Mouse (Mus musculus) layer of hippocampus, adult 8-10 months (tissue): ENCODE data around the gene Nol3. TPM values are rescaled to one million over a fixed set of nuclear protein-coding genes. Genes with fewer than 3 reads are reported as not detected.
"Not testable (repeated sequence)": the region's sequence is repeated elsewhere in the genome, so short reads cannot be mapped to it uniquely, and the experiment has no call there.

Source experiments
- DNase-seq, 2 experiments: peaks; one replicate each; pipeline ENCODE4 v3.0.0; 2022; ENCODE audit warnings: low spot score in 2 of 2
- total RNA-seq, 4 experiments: library from RNA; stranded (reverse); gene quantifications; 2 replicates each; pipeline ENCODE4 v1.2.4; 2022

Nol3 gene
- total RNA-seq: 10 to 100 TPM in 2 of 4 experiments, 1 to 10 TPM in 2; 8.2 to 14.0 (median 11.6) TPM

- no peak for DNase-seq
Observed at GRCm38 (mm10) chr8:105275840-105276239, at the start of gene Nol3. Nol3 (plus strand) TSS chr8:105276140.

- DNase-seq: no peak
Observed at GRCm38 (mm10) chr8:105231503-105232320, 44.2 kb upstream of the Nol3 start.

- DNase-seq: not testable (repeated sequence)
Observed at GRCm38 (mm10) chr8:105232321-105232693, 43.6 kb upstream of the Nol3 start.

DNA sequence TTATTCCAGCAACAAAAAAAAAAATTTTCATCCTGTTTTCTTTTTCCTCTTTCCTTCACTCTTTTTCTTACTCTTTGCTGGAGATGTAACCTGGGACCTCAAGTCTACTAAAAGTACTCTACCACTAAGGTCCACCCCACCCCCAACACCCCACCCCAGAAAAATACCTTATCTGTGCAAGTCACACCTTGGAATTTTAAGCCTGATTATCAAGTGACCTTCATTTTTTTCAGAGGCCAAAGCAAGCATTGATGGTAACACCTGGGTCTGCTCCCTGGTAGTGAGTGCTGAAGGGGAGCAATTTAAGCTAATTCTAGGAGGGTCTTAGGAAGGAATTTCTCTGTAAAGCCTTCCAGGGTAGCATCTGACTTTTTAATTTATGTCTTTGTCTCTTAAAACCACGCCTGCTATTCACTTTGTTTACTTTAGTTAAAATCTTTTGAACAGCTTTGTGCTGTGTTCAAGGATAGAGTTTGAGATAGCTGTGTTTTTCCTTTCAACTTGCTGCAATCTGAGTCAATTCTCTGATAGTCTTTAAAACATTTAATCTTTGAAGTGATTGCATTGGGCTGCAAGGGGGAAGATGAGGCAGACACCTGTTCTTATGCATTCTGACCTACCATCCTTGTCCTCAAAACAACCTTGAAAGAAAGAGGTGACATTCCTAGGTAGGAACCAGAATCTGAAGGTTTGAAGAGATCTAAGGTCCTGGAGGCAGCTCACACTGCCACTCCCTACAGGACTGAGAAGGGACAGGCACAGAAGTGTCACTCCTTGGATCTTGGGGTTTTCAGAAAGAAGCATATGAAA lies 42.6 kb upstream of the Nol3 start:
- no peak for DNase-seq

DNA sequence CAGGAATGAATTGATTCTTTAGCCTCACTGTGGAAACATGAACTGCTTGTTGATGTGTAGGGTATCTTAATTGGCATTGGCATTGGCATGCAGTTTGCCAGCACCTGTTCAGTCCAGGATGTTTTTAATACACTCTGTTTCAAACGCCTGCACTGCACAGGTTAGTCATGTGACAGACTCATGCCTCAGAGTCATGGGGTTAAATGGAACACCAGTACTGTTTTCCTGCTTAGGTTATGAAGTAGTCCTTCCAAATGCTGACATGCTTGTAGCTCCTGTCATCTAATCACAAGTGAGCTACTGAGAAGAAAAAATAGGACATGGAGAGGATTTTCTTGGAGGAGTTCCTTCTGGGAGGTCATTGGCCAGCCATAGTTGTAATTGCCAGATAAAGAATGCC lies 40.7 kb upstream of the Nol3 start:
- DNase-seq: no peak

DNA sequence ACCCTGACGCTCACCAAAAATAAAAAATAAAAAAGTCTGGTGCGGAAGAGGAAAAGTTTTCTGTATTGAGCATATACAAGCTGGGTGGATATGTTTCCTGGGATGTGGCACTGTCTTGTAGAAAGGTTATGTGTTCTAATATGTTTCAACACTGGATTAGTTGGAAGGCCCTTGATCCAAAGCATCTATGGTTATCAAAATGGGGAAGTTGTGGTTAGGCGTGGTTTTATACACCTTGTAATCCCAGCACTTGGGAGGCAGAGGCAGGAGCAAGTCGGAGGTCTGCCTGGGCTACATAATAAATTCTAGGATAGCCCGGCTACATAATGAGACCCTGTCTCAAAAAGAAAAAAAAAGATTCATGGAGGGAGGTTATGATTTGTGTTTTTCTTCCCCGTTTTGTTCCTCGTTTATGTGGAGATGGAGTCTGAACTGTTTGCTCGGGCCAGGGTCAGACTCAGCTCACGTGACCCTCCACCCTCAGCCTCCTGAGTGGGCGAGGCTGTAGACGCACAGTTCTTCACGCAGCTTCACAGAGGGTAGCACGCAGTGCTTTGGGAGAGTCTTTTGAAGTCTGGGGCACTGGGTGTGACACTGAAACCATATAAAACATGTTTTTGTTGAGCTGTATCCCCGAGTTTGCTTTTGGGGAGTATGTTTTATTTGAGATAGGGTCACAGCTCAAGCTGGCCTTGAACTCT lies 38.3 kb upstream of the Nol3 start:
- no peak for DNase-seq

GRCm38 (mm10) chr8:105241016-105241415 lies 34.9 kb upstream of the Nol3 start:
- DNase-seq: no peak

DNA sequence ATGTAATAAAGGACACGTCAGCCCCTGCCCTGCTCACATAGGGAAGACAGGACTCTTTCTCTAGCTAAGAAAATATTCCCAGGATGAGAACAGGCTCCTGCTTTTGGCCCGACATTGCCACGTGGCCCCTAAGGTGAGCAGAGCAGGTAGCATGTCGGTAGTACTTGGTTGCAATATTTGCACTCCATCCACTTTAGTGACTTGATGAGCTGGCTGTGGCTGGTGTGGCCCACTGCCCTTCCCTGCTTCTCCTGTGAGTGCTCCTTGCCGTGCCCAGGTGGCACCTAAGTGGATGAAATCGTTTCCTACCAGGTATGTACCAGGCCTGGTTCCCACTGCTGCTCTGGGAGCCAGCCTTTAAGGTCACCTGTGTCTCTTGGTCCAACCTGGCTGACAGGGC lies 24.0 kb upstream of the Nol3 start:
- DNase-seq: no peak

DNA sequence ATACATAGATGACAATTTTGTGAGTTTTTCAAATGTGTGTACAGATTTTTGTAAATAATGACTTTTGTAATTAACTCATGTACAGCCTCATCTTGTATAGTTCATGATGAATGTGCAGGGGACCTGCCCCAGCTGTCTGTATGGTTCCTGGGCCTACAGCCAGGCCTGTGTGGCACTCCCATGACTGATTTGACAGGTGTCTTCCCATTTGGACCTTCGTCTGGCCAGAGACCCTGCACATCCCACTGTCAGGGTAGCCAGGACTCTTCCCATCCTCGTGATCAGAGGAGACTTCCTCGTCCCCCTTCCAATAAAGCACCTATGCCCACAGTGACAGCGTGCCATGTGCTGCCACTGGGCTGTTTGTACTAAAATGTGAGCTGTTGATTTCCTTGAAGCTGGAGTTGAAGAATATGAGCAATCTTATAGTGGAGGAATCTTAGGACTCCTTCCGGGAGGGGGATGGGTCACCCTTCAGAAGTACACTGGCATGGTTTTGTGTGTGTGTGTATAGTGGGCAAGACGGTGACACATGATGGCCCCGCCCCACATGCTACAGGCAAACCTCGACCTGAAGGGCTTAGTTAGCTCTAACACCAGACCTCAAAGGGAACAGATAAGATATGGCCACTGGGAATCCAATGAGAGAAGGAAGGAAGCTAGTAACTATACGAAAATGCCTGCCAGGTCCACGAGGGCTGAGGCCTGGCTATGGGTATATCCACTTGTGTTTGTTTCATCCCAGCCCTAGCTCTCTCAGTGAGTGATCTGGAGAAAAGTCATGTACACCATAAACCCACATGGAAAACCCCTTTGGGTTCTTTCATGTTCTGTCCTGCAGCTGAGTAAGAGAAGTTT lies 23.0 kb upstream of the Nol3 start:
- DNase-seq: no peak

DNA sequence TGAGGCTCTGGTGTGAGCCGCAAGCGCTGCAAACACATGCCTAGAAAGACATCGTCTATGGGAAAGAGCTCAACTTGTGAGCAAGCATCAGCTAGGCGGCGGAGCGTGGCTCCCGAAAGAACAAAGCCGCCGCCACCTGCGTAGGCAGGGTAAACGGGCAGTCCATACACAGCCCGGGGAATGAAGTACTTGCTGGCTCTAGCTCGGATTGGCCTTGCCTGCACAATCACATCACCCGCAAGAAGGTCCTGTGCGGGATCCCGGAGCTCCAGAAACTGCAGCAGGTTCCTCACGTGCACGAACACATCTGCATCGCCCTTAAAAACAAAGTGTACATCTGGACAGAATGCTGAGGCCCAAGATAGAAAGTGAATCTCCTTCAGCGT lies 22.2 kb upstream of the Nol3 start:
- DNase-seq: no peak

- peak; percentile 84 to 85 for DNase-seq
Observed at GRCm38 (mm10) chr8:105254152-105254965, 21.6 kb upstream of the Nol3 start.

DNA sequence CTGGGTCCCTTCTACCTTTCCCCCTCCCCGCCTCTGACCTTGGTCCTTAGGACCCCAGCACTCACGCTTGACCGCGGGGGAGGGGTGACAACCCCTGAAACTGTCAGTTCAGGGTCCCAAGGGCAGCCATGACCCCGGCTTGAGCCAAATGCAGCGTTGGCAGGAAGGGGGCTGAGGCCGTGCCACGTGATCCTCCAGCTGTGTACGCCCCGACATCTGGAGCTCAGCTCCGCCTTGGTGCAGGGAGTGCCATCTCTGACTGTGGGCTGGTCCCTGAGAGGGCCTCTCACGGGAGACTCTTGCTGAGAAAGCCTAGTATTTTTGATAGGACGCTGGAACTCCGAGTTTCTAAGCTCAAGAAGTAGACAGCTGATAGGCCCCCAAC lies 21.0 kb upstream of the Nol3 start, which contains the start of gene B3gnt9:
TSS of gene B3gnt9 (minus strand) at position 188 of the 385 bp plus-strand sequence.
- DNase-seq: peak in 1 of 2 experiments; percentile 50

DNA sequence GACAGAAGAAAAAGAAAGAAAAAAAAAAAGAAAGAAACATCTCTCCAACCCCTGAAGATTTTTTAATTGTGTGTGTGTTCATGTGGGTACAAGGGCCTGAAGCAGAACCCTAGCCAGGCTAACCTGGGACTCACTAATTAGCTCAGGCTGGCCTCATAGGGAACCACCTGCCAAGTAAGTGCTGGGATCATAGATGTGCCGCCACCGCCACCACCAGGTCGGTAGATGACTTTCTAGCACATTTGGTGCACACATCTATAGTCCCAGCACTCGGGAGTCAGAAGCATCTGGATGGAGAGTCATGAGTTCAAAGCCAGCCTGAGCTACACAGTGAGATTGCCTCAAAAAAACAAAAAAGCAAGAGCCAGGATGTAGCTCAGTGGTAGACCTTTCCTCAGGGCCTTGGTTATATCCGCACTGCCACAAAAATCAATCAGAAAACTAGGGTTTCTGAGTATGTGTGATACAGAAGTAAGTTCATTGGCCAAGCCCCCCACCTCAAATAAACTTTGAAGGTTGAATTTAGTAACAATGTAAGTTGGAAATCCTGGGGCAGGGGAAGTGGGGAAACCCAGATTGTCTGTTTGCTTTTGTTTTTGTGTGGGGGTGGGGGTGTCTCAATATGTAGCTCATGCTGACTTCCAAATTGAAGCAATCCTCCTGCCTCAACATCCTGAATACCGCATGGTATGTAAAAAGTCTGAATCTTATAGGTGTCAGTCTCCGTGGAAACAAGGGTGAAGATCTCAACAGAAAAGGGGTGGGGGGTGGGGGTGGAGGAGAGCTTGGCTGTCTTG lies 18.4 kb upstream of the Nol3 start:
- DNase-seq: no peak

GRCm38 (mm10) chr8:105258911-105259720 lies 16.8 kb upstream of the Nol3 start:
- DNase-seq: no peak

GRCm38 (mm10) chr8:105259721-105260320 lies 16.1 kb upstream of the Nol3 start:
- peak in 1 of 2 experiments; percentile 61 for DNase-seq

DNA sequence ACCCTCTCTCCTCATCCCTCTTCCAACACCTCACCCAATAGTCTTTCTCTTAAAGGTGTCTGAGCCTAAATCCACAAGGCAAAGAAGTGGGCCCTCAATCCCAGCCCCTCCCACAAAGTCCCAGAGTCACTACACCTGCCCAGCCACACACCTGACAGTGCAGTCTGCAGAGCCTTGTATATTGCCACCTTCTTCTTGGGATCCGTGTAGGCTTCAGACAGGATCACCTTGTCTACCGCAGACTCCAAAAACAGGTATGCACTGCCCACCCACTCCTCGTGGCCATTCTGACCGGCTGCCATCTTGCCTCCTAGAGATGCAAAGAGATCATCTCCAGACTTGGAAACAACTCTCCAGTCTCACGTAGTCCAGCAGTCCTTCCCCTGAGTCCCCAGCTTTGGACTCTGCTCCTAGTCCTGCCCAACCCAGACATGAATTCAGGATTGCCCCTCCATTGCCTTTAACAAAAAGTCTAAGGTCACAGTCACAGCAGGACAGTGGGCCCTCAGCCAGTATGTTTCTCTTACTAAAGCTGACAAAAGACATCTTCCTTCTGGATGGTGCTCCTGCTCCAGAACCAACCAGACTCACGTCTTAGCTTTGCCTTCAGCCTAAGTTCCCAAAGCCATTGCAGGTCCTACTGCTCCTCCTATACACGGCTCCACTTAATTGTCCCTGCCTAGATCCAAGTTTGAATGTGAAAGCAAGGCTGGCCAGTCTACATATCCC lies 15.4 kb upstream of the Nol3 start:
- DNase-seq: no peak

DNA sequence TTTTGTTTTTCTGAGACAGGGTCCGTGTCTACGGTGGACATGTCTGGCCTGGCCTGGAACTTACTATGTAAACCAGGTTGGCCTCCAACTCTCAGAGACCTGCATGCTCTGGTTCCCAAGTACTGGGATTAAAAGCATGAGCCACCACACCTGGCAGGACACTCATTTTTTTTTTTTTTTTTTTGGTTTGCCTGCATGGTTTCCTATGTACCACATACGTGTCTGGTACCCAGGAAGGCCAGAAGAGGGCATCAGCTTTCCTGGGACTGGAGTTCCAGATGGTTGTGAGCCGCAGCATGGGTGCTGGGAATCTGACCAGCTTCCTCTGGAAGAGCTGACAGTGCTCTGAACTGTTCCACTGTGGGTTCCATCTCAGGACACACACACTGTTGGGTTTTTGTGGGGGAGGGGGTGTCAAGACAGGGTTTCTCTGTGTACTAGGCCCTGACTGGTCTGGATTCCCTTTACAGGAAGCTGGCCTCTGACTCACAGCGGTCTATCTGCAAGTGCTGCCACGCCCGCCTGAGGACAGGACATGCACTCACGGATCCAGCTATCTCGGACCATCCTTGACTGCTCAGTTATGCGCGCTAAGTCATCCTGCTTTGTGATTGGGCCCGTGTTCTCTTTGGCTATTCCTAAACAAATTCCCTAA lies 14.5 kb upstream of the Nol3 start:
- no peak for DNase-seq
